Mouse (Mus musculus) G1E (cell line): ENCODE data around the gene Iqcd.

Experiments used
- CTCF ChIP-seq: IDR thresholded peaks from 2 replicates; pipeline ENCODE4 v1.5.1; 2012; ENCODE audit warnings: low read depth, low read length, inconsistent platforms, mixed read lengths
- GATA1 ChIP-seq: IDR thresholded peaks from 2 replicates; pipeline ENCODE4 v1.6.1; 2012; ENCODE audit warnings: borderline replicate concordance, low read length, inconsistent platforms, mixed read lengths

GRCm38 (mm10) chr5:120569791-120570190, 19.0 kb upstream of the Iqcd start:
- TF ChIP-seq CTCF (no peak), GATA1 (no peak)
